Mouse (Mus musculus): Measurements from ENCODE around the gene Ptprf.

Ptprf gene

GRCm38 (mm10) chr4:118256217-118256616, 35.0 kb downstream of the Ptprf start:
- DNase-seq: peak; percentile 56

GRCm38 (mm10) chr4:118254953-118255352, 36.3 kb downstream of the Ptprf start:
- no peak for DNase-seq

- no peak for DNase-seq
These were observed 43.9 kb downstream of the Ptprf start for GRCm38 (mm10) chr4:118247323-118247722.

GRCm38 (mm10) chr4:118245847-118246246, 45.4 kb downstream of the Ptprf start:
- DNase-seq: no peak

GRCm38 (mm10) chr4:118243791-118244190, 47.4 kb downstream of the Ptprf start:
- DNase-seq: no peak

GRCm38 (mm10) chr4:118243298-118243697, 47.9 kb downstream of the Ptprf start:
- DNase-seq: no peak

GRCm38 (mm10) chr4:118239960-118240689, 51.1 kb downstream of the Ptprf start:
- no peak for DNase-seq

- no peak for DNase-seq
These were observed 52.5 kb downstream of the Ptprf start for GRCm38 (mm10) chr4:118238666-118239065.

GRCm38 (mm10) chr4:118236871-118237270, 54.3 kb downstream of the Ptprf start:
- DNase-seq: no peak

- no peak for DNase-seq
These were observed 56.4 kb downstream of the Ptprf start for GRCm38 (mm10) chr4:118234711-118235388.

- no peak for DNase-seq
These were observed 57.3 kb downstream of the Ptprf start for GRCm38 (mm10) chr4:118233886-118234285.

GRCm38 (mm10) chr4:118231861-118232260, 59.3 kb downstream of the Ptprf start:
- no peak for DNase-seq

GRCm38 (mm10) chr4:118229035-118229770, 62.0 kb downstream of the Ptprf start:
- DNase-seq: no peak

- no peak for DNase-seq
These were observed 63.8 kb downstream of the Ptprf start for GRCm38 (mm10) chr4:118227398-118227797.

GRCm38 (mm10) chr4:118221261-118221660, 69.9 kb downstream of the Ptprf start:
- no peak for DNase-seq

GRCm38 (mm10) chr4:118220756-118221155, 70.4 kb downstream of the Ptprf start:
- DNase-seq: no peak

- DNase-seq: no peak
These were observed 71.7 kb downstream of the Ptprf start for GRCm38 (mm10) chr4:118219487-118219886.

GRCm38 (mm10) chr4:118218521-118218920, 72.7 kb downstream of the Ptprf start:
- no peak for DNase-seq

GRCm38 (mm10) chr4:118216726-118217595, 74.2 kb downstream of the Ptprf start:
- DNase-seq: peak; percentile 59

GRCm38 (mm10) chr4:118214891-118215290, 76.3 kb downstream of the Ptprf start:
- no peak for DNase-seq

GRCm38 (mm10) chr4:118206918-118207640, 84.1 kb downstream of the Ptprf start:
- DNase-seq: peak; percentile 37

- DNase-seq: no peak
These were observed 85.3 kb downstream of the Ptprf start for GRCm38 (mm10) chr4:118205906-118206305.

Data from retina, postnatal 1 day (tissue).